In the genomic region with DNA sequence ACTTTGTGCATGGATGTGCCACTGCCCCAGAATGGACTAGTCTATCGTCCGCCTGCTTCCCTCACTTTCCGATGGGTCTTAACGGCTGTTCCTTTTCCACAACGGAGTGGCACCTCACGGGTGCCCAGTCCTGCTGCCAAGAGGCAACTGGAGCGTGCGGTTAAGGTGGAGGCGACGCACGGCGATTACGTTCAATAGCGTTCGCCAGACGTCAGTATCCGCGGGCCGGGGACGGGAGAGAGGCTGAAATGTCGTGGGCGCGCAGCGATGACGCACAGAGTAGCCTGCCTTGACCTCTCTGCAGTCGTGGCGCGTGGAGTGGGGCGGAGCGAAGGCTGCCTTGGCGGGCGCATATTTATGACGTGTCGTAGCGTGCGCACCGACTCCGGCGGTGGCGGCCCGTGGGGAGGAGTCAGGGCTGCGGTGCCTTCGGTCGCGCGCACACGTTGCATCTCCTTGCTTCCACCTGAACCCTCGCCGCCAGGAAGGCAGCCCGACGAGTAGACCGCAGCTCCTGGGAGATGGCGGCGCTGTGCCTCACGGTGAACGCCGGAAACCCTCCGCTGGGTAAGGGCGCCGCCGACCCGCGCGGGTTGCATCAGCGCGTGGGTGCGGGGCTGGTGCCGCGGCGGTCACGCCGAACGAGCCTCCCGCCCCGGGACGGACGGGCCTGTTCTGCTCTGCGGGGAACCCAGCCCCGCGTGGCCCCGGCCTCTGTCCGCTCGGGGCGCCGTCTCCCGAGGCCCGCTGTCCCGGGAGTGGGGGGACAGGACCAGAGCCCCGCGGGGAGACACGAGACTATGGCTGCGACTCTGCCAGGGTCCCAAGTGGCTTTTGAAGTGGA, we compare ENCODE assay signal across 7 mouse cellular contexts. TPM values are rescaled to one million over a fixed set of nuclear protein-coding genes. Genes with fewer than 3 reads are reported as not detected.
DNase-seq lines count a peak whose midpoint lies in the region; ATAC-seq lines count a peak whose summit lies in the region.

Gene Eprs, plus strand, starts transcription at position 368 of the 844 bp plus-strand sequence.

- peak within 1 kb of the TSS; percentile 72 for H3K4me2 ChIP-seq in intestine, embryonic 15.5 days (replicated peaks)

- DNase-seq in adrenal gland, adult 2 months = peak; percentile 99
- peak; percentile 98 for DNase-seq in embryo, embryonic 11.5 days (ENCODE audit: low read depth, low spot score)
- peak; percentile 98 for DNase-seq in gastrocnemius, postnatal 36 days
- peak; percentile 99 for DNase-seq in left cerebral cortex, postnatal 25 days (ENCODE audit: low spot score in 2 of 2)
- peak; percentile 99 for DNase-seq in midbrain, embryonic 10.5 days (ENCODE audit: low spot score)
- peak; percentile 99 for DNase-seq in right cerebral cortex, postnatal 4 days

- peak; percentile 96 for ATAC-seq in intestine, embryonic 15.5 days

- peak within 1 kb of the TSS; percentile 86 for H3K9ac ChIP-seq in intestine, embryonic 15.5 days

- H3K27me3 ChIP-seq in intestine, embryonic 15.5 days (replicated peaks) = no peaks in the 10 kb centered on the region
- no peaks in the 10 kb centered on the region for H3K27me3 ChIP-seq in midbrain, embryonic 10.5 days (ENCODE audit: low read depth, poor library complexity, severe bottlenecking)

- H3K4me1 ChIP-seq in intestine, embryonic 15.5 days (replicated peaks) = peaks cover 24% of the 10 kb centered on the region
- peaks cover 29% of the 10 kb centered on the region for H3K4me1 ChIP-seq in midbrain, embryonic 10.5 days

- peak within 1 kb of the TSS; percentile 96 for H3K4me3 ChIP-seq in intestine, embryonic 15.5 days (replicated peaks)
- peak within 1 kb of the TSS; percentile 93 for H3K4me3 ChIP-seq in midbrain, embryonic 10.5 days

- H3K9me3 ChIP-seq in intestine, embryonic 15.5 days = no peaks in the 10 kb centered on the region
- no peaks in the 10 kb centered on the region for H3K9me3 ChIP-seq in midbrain, embryonic 10.5 days (replicated peaks)

- H3K36me3 ChIP-seq in intestine, embryonic 15.5 days = peaks cover 5% of the 10 kb centered on the region; the same call in 1 of the 2 replicates
- H3K36me3 ChIP-seq in midbrain, embryonic 10.5 days = peaks cover 18% of the 10 kb centered on the region

- peak within 1 kb of the TSS; percentile 94 for H3K27ac ChIP-seq in intestine, embryonic 15.5 days
- H3K27ac ChIP-seq in midbrain, embryonic 10.5 days (replicated peaks) = peak within 1 kb of the TSS; percentile 94

- intact Hi-C loops in gastrocnemius, postnatal 36 days (cut with DNase I) = no loop called here
- intact Hi-C loops in left cerebral cortex, postnatal 25 days (cut with DNase I) = loop anchor here (2.0 kb wide), 1 partner anchor 30 kb away; the partner anchor contains the start of gene Bpnt1

- under 1% methylated on average over 92 of the region's 92 CpGs for WGBS in intestine, embryonic 15.5 days
- under 1% methylated on average over 92 of the region's 92 CpGs for WGBS in midbrain, embryonic 10.5 days

RNA-seq across cellular contexts. Expression of gene Eprs, which starts in this region (rescaled TPM):
- 100 to 1,000 TPM; 130 to 242 TPM for total RNA-seq in adrenal gland, adult 2 months (2021)
- 3.0 and 4.0 TPM in 2 replicates for polyA plus RNA-seq in adrenal gland, adult 2 months (2012; rRNA removed)
- total RNA-seq in gastrocnemius, postnatal 36 days (2021) = 100 to 1,000 TPM; 129 to 141 TPM
- polyA plus RNA-seq in intestine, embryonic 15.5 days (2015; fragmentation: Nextera tagmentation; extraction: Ambion mirVana) = 161 and 164 TPM in 2 replicates
- total RNA-seq in left cerebral cortex, postnatal 25 days (2021) = 10 to 100 TPM; 68.5 to 69.0 TPM
- polyA plus RNA-seq in midbrain, embryonic 10.5 days (2016; fragmentation: Nextera tagmentation; extraction: Ambion mirVana) = 152 and 157 TPM in 2 replicates

Comparison
In these comparisons a context has a peak if more than half of its experiments do, and no peak if none do; other contexts are left out.
1. Peak in every context shown above with its lines: DNase-seq, ATAC-seq, H3K4me3 ChIP-seq and H3K27ac ChIP-seq.
2. RNA of gene Eprs (polyA plus RNA-seq): 161 to 164 TPM in intestine, embryonic 15.5 days and 152 to 157 TPM in midbrain, embryonic 10.5 days; 3.0 to 4.0 TPM in adrenal gland, adult 2 months; every median in the first group is over 10 times any median in the second.